Mouse (Mus musculus) cortical plate, adult 2 months (tissue): ENCODE measurements at regions not wholly inside any gene's neighbourhood (a gene's known extent, or its start where the extent isn't known, plus 50 kb on each side); places are given as distances from the start of the nearest gene placed in this dataset.

Source experiments
- CTCF ChIP-seq: fragments of 200-500 bp; IDR thresholded peaks from 2 replicates; pipeline ENCODE4 v1.5.1; 2011; ENCODE audit warnings: mild to moderate bottlenecking, control low read depth, low read length; ENCODE audit not compliant: insufficient read depth; ENCODE audit errors: extremely low read depth
- POLR2A ChIP-seq: fragments of 200-500 bp; IDR thresholded peaks from 2 replicates; pipeline ENCODE4 v1.6.1; 2011; ENCODE audit warnings: mild to moderate bottlenecking, low read length, control low read depth; ENCODE audit not compliant: insufficient read depth; ENCODE audit errors: extremely low read depth

DNA sequence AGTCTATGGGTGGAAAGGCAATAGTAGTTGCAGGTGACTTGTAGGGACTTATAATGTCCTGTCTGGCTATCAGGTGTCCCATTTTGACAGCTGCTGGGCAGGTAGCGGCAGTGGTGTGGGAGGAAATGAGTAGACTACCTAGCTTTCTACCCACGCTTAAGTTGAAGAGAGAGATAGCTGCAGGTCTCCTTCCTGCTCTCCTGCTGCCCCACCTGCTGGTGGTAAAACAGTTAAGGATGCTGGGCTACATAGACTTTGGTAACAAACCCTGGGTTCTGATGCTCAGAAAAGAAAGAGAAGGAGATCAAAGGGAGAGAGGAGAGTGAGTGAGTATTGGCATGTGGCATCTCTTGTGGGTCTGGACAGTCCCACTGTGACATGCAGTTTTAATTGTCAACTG is 1182.0 kb downstream of the 4930447A16Rik start:
- TF ChIP-seq CTCF = peak; percentile 46
- TF ChIP-seq POLR2A = no peak
